Mouse (Mus musculus) hindbrain, embryonic 16.5 days (tissue): Measurements from ENCODE around the gene Tk2. TPM values are rescaled to one million over a fixed set of nuclear protein-coding genes. Genes with fewer than 3 reads are reported as not detected.
A peak's percentile ranks its signal among the peaks of the same experiment; 100 is the strongest.
"Not testable (repeated sequence)": the region's sequence is repeated elsewhere in the genome, so short reads cannot be mapped to it uniquely, and the experiment has no call there.

Experiments used
- ATAC-seq: fragments of 200-750 bp; cut with Nextera tagmentation; 2 replicates; pipeline ENCODE4 v1.8.0; 2017; ENCODE audit warnings: moderate TSS enrichment, moderate library complexity
- H3K27ac ChIP-seq: fragments of 300-500 bp; sonication (generic); 2 replicates; pipeline ENCODE4 v1.5.1; 2014; ENCODE audit warnings: low read depth, mild to moderate bottlenecking, control low read depth, low read length, moderate library complexity
- H3K27me3 ChIP-seq: fragments of 300-500 bp; sonication (generic); replicated peaks from 2 replicates; pipeline ENCODE4 v1.6.1; 2014; ENCODE audit warnings: low read length; ENCODE audit not compliant: control insufficient read depth, insufficient read depth
- H3K36me3 ChIP-seq: fragments of 300-500 bp; sonication (generic); 2 replicates; pipeline ENCODE4 v1.6.1; 2014; ENCODE audit warnings: mild to moderate bottlenecking, low read length, moderate library complexity, mixed read lengths; ENCODE audit not compliant: control insufficient read depth, insufficient read depth
- H3K4me1 ChIP-seq: fragments of 300-500 bp; sonication (generic); 2 replicates; pipeline ENCODE4 v1.6.1; 2014; ENCODE audit warnings: low read depth, low read length; ENCODE audit not compliant: control insufficient read depth, insufficient read depth
- H3K4me2 ChIP-seq: fragments of 300-500 bp; sonication (generic); 2 replicates; pipeline ENCODE4 v1.6.1; 2014; ENCODE audit warnings: mild to moderate bottlenecking, low read length, control low read depth, moderate library complexity
- H3K4me3 ChIP-seq: fragments of 300-500 bp; sonication (generic); 2 replicates; pipeline ENCODE4 v1.5.1; 2014; ENCODE audit warnings: mild to moderate bottlenecking, low read length, control low read depth, moderate library complexity
- H3K9ac ChIP-seq: fragments of 300-500 bp; sonication (generic); 2 replicates; pipeline ENCODE4 v1.6.1; 2014; ENCODE audit warnings: low read depth, mild to moderate bottlenecking, control low read depth, low read length, moderate library complexity
- H3K9me3 ChIP-seq: fragments of 300-500 bp; sonication (generic); 2 replicates; pipeline ENCODE4 v1.6.1; 2014; ENCODE audit warnings: mild to moderate bottlenecking, low read length, moderate library complexity; ENCODE audit not compliant: control insufficient read depth
- WGBS: fragments of 180-500 bp; shearing (Covaris S2); extraction: QIAGEN DNeasy Blood & Tissue Kit; methylation state at CpG from one replicate; pipeline ENCODE4 v1.1.7; 2014; 5-methylcytosine and 5-hydroxymethylcytosine counted together
- polyA plus RNA-seq: library from polyadenylated mRNA; unstranded; fragments of >200 nt; fragmentation: Nextera tagmentation; extraction: Ambion mirVana; gene quantifications from 2 replicates; pipeline ENCODE4 v1.2.1, GENCODE M21; 2015

Tk2 gene
- 49.0 and 50.3 TPM in 2 replicates for polyA plus RNA-seq

DNA sequence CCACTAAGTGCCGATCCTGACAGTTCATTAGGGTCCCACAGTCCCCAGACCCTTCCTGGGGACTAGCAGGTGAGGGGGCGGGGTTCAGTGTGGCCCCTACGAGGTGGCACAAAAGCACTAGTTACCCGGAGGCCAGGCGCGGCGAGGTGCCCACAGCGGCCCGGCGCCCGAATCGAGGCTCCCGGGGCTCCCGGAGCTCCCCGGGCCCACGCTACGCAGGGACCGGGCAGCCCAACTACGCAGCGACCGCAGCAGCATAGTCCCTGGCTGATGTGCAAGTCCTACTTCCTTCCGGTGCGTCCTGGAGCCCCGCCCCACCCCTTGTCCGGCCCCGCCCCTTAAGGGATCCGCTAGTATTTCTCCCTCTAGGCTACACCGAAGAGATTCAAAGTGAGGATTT lies at the start of gene Tk2:
TSS of gene Tk2 (minus strand) at position 283 of the 400 bp plus-strand sequence.
- peak within 1 kb of the TSS; percentile 92 for H3K9ac ChIP-seq
- H3K9me3 ChIP-seq: no peaks in the 10 kb centered on the region
- H3K36me3 ChIP-seq: peaks cover 7% of the 10 kb centered on the region; the same call in 1 of the 2 replicates
- peak within 1 kb of the TSS; percentile 92 for H3K4me2 ChIP-seq
- peak; percentile 93 for ATAC-seq
- H3K4me3 ChIP-seq: peak within 1 kb of the TSS; percentile 100
- whole genome bisulfite sequencing: 0% methylated on average over 28 of the region's 28 CpGs
- peaks cover 18% of the 10 kb centered on the region for H3K4me1 ChIP-seq
- H3K27ac ChIP-seq: peak within 1 kb of the TSS; percentile 63
- H3K27me3 ChIP-seq: no peaks in the 10 kb centered on the region

DNA sequence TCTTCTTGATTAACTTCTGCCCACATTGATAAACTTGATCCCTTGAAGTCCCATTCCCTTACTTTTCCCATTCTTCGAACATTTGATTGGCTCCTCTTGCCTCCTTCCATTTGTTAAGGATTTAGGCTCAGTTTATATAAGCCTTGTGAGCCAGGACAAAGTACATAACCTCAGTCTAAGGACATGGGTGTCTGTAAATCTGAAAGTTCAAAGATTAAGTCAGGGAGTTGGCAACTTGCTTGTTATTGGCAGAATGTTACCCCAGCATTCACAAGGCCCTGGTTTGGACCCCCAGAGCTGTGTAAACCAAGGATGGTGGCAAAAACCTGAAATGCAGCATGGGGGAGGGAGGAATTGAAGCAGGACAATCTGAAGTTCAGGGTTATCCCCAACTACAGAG lies 46.0 kb upstream of the Tk2 start:
- H3K27me3 ChIP-seq: no peaks in the 10 kb centered on the region
- no peaks in the 10 kb centered on the region for H3K4me1 ChIP-seq
- H3K4me2 ChIP-seq: no peak overlapping the region
- ATAC-seq: no peak
- WGBS: 93% methylated on average over 1 of the region's 1 CpGs
- H3K27ac ChIP-seq: no peak overlapping the region
- no peaks in the 10 kb centered on the region for H3K36me3 ChIP-seq
- H3K9me3 ChIP-seq: no peaks in the 10 kb centered on the region
- H3K4me3 ChIP-seq: no peak overlapping the region
- no peak overlapping the region for H3K9ac ChIP-seq

DNA sequence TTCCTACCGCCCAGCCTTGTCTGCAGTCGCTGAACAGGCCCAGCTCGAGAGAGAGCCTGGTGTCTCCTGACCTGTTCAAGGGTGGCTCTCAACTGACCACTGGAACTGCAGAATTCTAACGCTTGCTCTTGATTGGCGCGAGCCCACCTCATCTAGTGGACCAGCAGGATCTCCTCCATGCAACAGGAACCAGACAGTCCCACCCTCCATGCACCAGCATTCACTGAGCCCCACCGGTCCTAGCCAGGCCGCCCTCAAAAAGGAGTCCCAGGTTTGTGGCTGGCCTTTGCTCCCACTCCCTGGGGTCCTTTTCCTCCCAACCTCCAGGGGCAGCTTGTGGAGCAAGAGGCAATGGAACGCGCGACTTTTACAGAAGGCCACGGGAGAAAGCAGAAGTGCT lies 44.7 kb upstream of the Tk2 start, which contains the start of gene Cmtm2a:
TSS of gene Cmtm2a (minus strand) at position 101 of the 400 bp plus-strand sequence.
- not testable (repeated sequence) for H3K4me3 ChIP-seq, H3K36me3 ChIP-seq, H3K27ac ChIP-seq, ATAC-seq, H3K4me1 ChIP-seq, H3K9ac ChIP-seq, H3K9me3 ChIP-seq, H3K27me3 ChIP-seq, H3K4me2 ChIP-seq
- WGBS: 92% methylated on average over 9 of the region's 12 CpGs

DNA sequence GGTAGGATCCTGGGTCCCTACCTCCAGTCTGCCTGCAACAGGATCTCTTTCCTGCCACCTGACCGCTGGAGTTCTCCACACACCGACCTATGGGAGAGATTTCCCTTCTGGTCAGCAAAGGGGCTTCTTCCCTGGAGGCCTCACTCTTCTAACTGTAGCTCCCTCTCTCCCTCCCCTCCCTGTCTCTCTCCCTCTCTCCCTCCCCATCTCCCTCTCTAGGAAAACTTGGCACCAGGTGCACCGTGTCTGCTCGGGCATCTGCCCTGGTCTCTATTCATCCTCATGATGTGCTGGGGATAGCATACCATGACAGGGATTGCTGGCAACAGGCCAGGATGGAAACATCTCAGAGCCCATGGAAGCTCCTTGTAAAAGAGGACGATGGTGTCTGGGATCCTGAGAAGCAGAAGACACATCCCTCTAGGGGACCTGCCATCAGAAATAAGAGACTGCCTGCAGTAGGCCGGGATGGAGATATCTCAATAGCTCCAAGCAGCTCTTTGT lies 20.6 kb upstream of the Tk2 start:
- Histone ChIP-seq H3K9ac (no peak overlapping the region), H3K4me1 (no peaks in the 10 kb centered on the region), H3K27me3 (no peaks in the 10 kb centered on the region), H3K27ac (no peak overlapping the region), H3K9me3 (no peaks in the 10 kb centered on the region), H3K4me3 (no peak overlapping the region), H3K36me3 (0 out of 2 replicates have a peak, but pooled peaks cover 2% of the 10 kb centered on the region), H3K4me2 (no peak overlapping the region)
- 79% methylated on average over 6 of the region's 6 CpGs for WGBS
- no peak for ATAC-seq

DNA sequence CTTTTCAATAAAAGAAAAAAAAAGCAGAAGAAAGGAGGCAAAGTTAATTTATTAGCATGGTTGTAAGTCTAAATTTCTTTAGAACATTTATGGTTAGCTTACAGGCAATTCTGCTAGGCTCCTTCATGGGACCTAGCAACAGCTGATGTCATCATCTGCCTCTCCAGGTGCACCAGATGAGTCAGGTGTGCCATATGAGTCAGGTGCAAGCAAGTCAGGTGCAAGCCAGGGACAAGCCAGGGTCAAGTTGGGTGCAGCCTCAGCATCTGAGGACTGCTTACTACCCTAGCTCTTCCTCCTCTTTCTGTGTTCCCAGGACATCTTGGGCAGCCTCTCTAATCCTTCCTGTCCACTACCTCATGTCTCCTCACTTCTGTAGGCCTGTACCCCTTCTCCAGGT lies 20.0 kb upstream of the Tk2 start:
- Histone ChIP-seq H3K4me1 (no peaks in the 10 kb centered on the region), H3K9ac (no peak overlapping the region), H3K27ac (no peak overlapping the region), H3K9me3 (no peaks in the 10 kb centered on the region), H3K4me2 (no peak overlapping the region), H3K27me3 (no peaks in the 10 kb centered on the region), H3K4me3 (no peak overlapping the region), H3K36me3 (0 out of 2 replicates have a peak, but pooled peaks cover 6% of the 10 kb centered on the region)
- ATAC-seq: no peak

DNA sequence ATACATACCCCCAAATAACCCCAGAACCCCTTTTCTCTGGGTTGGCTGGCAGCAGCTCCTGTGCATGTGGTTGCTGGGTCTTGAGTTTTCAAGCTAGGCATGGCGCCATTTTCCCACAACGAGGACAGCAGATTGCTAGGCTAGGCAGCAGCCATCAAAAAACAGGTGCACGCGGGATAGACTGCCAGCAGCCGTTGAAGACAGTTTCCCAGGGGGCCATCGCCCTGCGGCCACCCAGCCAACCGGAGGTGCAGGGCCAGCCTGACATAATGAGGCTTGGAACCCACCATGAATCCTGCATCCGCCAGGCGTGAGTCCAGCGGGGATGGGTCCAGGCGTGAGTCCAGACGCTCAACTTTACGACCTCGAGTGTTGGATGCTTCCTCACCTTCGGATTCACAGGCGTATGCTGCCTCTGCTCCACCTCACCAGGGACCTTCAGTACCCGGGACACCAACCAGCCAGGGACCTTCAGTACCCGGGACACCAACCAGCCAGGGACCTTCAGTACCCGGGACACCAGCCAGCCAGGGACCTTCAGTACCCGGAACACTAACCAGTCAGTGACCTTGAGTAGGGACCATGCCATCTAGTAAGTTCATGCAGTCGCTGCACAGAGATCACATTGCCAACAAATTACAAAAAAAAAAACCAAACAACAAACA lies 16.0 kb upstream of the Tk2 start:
- H3K4me3 ChIP-seq, H3K36me3 ChIP-seq, H3K9ac ChIP-seq, H3K27me3 ChIP-seq, ATAC-seq, H3K9me3 ChIP-seq, H3K27ac ChIP-seq, H3K4me1 ChIP-seq, H3K4me2 ChIP-seq: not testable (repeated sequence)
- WGBS: 94% methylated on average over 22 of the region's 22 CpGs

DNA sequence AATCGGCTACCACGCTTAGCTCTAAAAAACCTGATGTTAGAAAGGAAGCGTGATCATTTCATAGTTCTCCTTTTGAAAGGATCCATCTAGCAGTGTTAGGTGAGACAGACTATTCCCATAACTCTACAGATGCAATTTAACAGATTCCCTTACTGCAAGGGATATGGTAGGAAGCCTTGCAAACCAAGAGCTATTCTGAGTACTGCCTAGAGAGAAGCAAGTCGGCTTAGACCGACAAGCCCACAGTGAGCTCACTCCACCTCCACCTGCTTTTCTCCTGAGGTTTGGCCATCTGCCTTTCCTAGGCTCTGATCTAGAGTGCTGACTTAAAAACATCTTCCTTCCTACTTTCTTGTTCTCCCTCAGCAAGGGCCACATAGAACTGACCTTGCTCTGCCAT lies 13.4 kb upstream of the Tk2 start:
- not testable (repeated sequence) for H3K4me1 ChIP-seq, ATAC-seq, H3K9ac ChIP-seq, H3K9me3 ChIP-seq, H3K4me2 ChIP-seq, H3K27ac ChIP-seq, H3K27me3 ChIP-seq, H3K4me3 ChIP-seq
- H3K36me3 ChIP-seq: peaks cover 25% of the 10 kb centered on the region
- WGBS: 93% methylated on average over 5 of the region's 5 CpGs

DNA sequence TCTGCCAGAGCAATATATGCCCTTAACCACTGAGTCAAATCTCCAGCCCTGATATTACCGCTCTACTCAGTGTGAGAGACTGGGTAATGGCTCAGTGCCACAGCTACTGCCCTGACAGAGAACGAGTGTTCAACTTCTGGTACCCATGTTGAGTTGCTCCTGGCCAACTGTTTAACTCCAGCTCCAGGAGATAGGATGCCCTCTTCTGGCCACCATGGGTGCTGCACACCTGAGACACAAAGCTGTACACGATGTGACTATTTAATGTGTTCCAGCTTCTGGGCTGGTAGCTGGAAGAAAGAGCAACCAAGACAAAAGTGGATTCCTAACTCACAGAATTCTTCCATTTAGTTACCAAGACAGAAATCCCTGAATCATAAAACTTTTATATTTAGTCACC lies 4.7 kb upstream of the Tk2 start:
- Histone ChIP-seq H3K4me1 (peaks cover 7% of the 10 kb centered on the region), H3K4me3 (no peak overlapping the region), H3K27ac (no peak overlapping the region), H3K27me3 (no peaks in the 10 kb centered on the region), H3K9ac (no peak overlapping the region), H3K9me3 (peaks cover under 1% of the 10 kb centered on the region; the same call in 1 of the 2 replicates), H3K36me3 (peaks cover 8% of the 10 kb centered on the region), H3K4me2 (no peak overlapping the region)
- ATAC-seq: no peak
- 85% methylated on average over 3 of the region's 3 CpGs for WGBS

DNA sequence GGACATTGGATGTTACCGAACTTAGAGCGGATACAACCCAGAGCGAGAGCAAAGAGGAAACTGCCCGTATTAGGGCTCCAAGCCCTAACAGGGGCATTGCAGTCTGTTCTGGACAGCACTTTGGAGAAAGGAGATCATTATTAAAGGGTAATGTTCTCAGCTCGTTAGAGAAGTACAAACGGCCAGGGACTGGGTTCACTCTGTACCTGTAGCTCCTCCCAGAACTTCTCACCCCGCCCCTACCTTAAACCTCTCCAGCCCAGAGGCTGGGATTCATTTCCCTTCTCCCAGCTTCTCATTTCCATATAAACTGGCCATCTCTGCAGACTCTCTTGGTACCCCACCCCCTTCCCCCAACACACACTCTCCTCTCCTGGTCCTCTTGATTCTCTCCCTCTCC lies 3.1 kb upstream of the Tk2 start:
- Histone ChIP-seq H3K9me3 (no peaks in the 10 kb centered on the region), H3K36me3 (no peaks in the 10 kb centered on the region), H3K4me1 (peaks cover 18% of the 10 kb centered on the region), H3K27ac (no peak overlapping the region), H3K9ac (peak overlapping the region; percentile 73), H3K4me2 (peak overlapping the region; percentile 88), H3K27me3 (no peaks in the 10 kb centered on the region), H3K4me3 (peak overlapping the region; percentile 73)
- under 1% methylated on average over 7 of the region's 7 CpGs for WGBS
- no peak for ATAC-seq
